Mouse (Mus musculus): ENCODE data around the gene Clcn1. TPM values are rescaled to one million over a fixed set of nuclear protein-coding genes. Genes with fewer than 3 reads are reported as not detected.

Gene Clcn1
- polyA plus RNA-seq, 1 experiment from 2014 or later: 0.59 TPM

- peak overlapping the region; percentile 73 for H3K4me3 ChIP-seq
- under 1% methylated on average over 21 of the region's 21 CpGs for WGBS
- H3K4me1 ChIP-seq: peaks cover 15% of the 10 kb centered on the region
- peak overlapping the region; percentile 93 for H3K27ac ChIP-seq
- H3K36me3 ChIP-seq: peaks cover 34% of the 10 kb centered on the region
- no peaks in the 10 kb centered on the region for H3K9me3 ChIP-seq
- peaks cover 6% of the 10 kb centered on the region; the same call in 1 of the 2 replicates for H3K27me3 ChIP-seq (ENCODE audit: insufficient read depth, poor library complexity, severe bottlenecking)
- DNase-seq (ENCODE audit: low spot score): no peak
These were observed 20.8 kb upstream of the Clcn1 start for GRCm38 (mm10) chr6:42265391-42266330.

- Histone ChIP-seq H3K4me3 (no peak overlapping the region), H3K36me3 (peaks cover 84% of the 10 kb centered on the region), H3K27ac (no peak overlapping the region), H3K4me1 (0 out of 2 replicates have a peak, but pooled peaks cover 9% of the 10 kb centered on the region), H3K9me3 (no peaks in the 10 kb centered on the region), H3K27me3 (ENCODE audit: insufficient read depth, poor library complexity, severe bottlenecking) (no peaks in the 10 kb centered on the region)
- DNase-seq (ENCODE audit: low spot score): no peak
These were observed 15.7 kb upstream of the Clcn1 start for GRCm38 (mm10) chr6:42270817-42271216.

DNA sequence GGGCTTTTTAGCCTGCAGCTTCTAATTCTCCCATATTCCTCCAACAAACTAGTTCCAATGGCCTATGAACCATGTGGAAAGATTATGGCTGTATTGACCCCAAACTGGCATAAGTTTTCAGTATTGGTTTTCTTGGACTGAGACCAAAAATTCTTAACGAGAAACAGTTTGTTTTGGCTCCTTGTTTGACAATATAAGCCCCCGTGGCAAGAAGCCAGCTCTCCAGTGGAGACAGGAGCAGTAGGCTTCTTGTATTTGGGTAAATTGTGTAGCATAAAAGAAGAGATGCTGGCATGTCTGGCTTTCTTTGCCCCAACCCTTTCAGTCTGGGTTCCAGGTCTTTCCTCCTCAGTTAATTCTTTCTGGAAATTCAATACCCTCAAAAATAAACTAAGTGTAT lies 10.3 kb upstream of the Clcn1 start:
- H3K4me3 ChIP-seq: no peak overlapping the region
- no peaks in the 10 kb centered on the region for H3K27me3 ChIP-seq (ENCODE audit: insufficient read depth, poor library complexity, severe bottlenecking)
- H3K4me1 ChIP-seq: no peaks in the 10 kb centered on the region
- no peak overlapping the region for H3K27ac ChIP-seq
- no peak for DNase-seq (ENCODE audit: low spot score)
- H3K9me3 ChIP-seq: no peaks in the 10 kb centered on the region
- 78% methylated on average over 2 of the region's 2 CpGs for whole genome bisulfite sequencing
- H3K36me3 ChIP-seq: peaks cover 95% of the 10 kb centered on the region

DNA sequence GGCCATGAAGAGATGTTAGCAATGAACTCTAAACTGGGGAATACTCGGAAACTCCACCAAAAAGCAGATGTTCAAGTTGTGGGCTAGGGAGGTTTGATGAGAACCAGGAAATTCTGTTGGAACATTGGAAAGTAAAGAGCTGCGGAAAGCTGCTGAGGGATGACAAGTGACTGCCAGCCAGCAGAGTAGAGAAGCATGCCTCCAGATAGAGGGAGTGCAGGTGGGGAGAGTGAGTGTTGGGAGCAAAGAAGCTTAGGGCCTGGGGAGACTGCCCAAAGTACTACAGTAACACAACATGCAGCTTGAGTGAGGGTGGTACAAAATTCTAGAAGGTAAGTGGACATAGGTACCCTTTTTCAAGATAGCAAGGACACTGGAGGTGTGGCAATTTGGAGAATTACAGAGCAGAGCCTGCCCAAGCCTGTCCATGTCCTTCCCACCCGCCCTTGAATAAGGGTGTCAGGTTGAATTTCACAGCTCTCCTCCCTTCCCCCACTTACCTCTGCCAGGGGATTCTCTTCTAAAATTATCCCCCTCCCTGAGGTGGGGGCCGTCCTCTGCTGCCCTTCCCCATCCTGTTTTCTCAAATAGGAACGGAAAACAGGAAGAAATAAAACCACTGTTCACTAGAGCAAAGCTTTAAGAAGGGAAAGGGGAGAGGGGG lies 3.5 kb upstream of the Clcn1 start:
- 47% methylated on average over 5 of the region's 5 CpGs for WGBS
- Histone ChIP-seq H3K36me3 (peaks cover 62% of the 10 kb centered on the region), H3K27me3 (ENCODE audit: insufficient read depth, poor library complexity, severe bottlenecking) (no peaks in the 10 kb centered on the region), H3K4me3 (no peak overlapping the region), H3K9me3 (no peaks in the 10 kb centered on the region), H3K27ac (peak overlapping the region; percentile 3; the same call in 1 of the 2 replicates), H3K4me1 (peaks cover 19% of the 10 kb centered on the region)
- DNase-seq (ENCODE audit: low spot score): no peak

DNA sequence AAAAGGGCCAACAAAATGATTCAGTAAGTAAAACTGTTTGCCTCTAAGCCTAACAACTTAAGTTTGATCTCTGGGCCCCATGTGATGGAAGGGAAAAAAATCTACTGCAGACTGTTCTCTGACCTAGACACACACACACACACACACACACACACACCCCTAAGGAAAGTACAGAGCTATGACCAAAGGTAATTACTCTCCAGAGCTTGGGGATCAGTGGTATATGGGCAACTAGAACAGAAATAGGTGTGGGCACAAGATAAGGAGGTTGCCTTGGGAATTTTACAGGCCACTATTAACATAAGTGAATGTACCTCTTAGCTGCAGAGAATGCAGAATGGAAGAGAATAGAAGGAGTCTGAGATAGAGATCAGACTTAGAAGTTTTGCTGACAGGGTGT lies 1.1 kb downstream of the Clcn1 start:
- Histone ChIP-seq H3K9me3 (no peaks in the 10 kb centered on the region), H3K27me3 (ENCODE audit: insufficient read depth, poor library complexity, severe bottlenecking) (no peaks in the 10 kb centered on the region), H3K36me3 (peaks cover 36% of the 10 kb centered on the region), H3K27ac (no peak overlapping the region), H3K4me1 (peaks cover 19% of the 10 kb centered on the region), H3K4me3 (no peak overlapping the region)
- DNase-seq (ENCODE audit: low spot score): no peak

DNA sequence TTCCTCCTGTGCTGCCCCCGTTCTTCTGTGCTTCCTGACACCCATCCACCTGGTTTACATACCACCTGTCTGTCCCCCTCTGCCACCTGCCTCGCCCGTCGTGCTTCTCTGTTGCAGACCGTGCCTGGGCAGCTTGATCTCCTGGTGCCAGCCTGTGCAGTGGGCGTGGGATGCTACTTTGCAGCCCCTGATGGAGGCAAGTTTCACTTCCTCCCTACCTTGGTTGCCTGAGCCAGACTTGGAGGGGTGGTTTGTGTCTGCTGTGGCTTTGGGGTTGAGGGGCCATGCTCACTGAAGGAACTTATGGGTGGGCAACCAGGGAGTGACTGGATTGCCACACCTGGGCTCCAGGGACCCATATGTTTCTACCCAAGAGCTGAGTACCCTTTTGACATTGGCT lies 6.8 kb downstream of the Clcn1 start:
- Histone ChIP-seq H3K27ac (no peak overlapping the region), H3K4me3 (no peak overlapping the region), H3K4me1 (no peaks in the 10 kb centered on the region), H3K36me3 (peaks cover 41% of the 10 kb centered on the region), H3K27me3 (ENCODE audit: insufficient read depth, poor library complexity, severe bottlenecking) (no peaks in the 10 kb centered on the region), H3K9me3 (no peaks in the 10 kb centered on the region)
- no peak for DNase-seq (ENCODE audit: low spot score)
- 88% methylated on average over 6 of the region's 6 CpGs for WGBS

- H3K4me1 ChIP-seq: no peaks in the 10 kb centered on the region
These were observed 9.1 kb downstream of the Clcn1 start for GRCm38 (mm10) chr6:42295549-42296094.

DNA sequence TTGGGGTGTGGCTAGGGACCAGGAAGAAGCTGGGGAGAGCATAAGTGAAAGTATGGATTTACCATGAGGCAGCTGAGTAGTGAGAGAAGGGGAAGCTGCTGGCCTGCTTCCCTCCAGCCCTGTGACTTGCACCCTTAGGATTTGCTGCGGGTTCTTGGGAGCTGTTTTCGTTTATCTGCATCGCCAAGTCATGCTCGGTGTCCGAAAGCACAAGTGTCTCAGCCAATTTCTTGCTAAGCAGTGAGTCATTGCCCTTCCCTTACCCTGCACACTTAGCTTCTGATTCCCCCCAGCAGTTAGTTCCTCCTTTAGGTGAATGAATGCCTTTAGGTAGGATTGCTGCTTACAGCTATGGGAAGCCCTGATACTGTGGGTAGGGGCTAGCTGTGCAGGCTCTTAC lies 12.9 kb downstream of the Clcn1 start:
- Histone ChIP-seq H3K9me3 (no peaks in the 10 kb centered on the region), H3K4me3 (no peak overlapping the region), H3K27me3 (ENCODE audit: insufficient read depth, poor library complexity, severe bottlenecking) (no peaks in the 10 kb centered on the region), H3K36me3 (peaks cover 20% of the 10 kb centered on the region), H3K4me1 (no peaks in the 10 kb centered on the region), H3K27ac (no peak overlapping the region)
- peak; percentile 66 for DNase-seq (ENCODE audit: low spot score)
- WGBS: 74% methylated on average over 5 of the region's 5 CpGs

More at GRCm38 (mm10) chr6:42295549-42296094, 9.1 kb downstream of the Clcn1 start:
- H3K27ac ChIP-seq: no peak overlapping the region
- peaks cover 47% of the 10 kb centered on the region for H3K36me3 ChIP-seq
- DNase-seq (ENCODE audit: low spot score): no peak
- 76% methylated on average over 3 of the region's 3 CpGs for WGBS
- no peaks in the 10 kb centered on the region for H3K9me3 ChIP-seq
- no peak overlapping the region for H3K4me3 ChIP-seq
- H3K27me3 ChIP-seq (ENCODE audit: insufficient read depth, poor library complexity, severe bottlenecking): no peaks in the 10 kb centered on the region

GRCm38 (mm10) chr6:42309816-42310378 lies 23.4 kb downstream of the Clcn1 start:
- peak; percentile 72 for DNase-seq (ENCODE audit: low spot score)
- Histone ChIP-seq H3K4me1 (no peaks in the 10 kb centered on the region), H3K27ac (no peak overlapping the region), H3K36me3 (peaks cover 42% of the 10 kb centered on the region), H3K9me3 (no peaks in the 10 kb centered on the region), H3K27me3 (ENCODE audit: insufficient read depth, poor library complexity, severe bottlenecking) (no peaks in the 10 kb centered on the region), H3K4me3 (no peak overlapping the region)
- WGBS: 42% methylated on average over 8 of the region's 8 CpGs

DNA sequence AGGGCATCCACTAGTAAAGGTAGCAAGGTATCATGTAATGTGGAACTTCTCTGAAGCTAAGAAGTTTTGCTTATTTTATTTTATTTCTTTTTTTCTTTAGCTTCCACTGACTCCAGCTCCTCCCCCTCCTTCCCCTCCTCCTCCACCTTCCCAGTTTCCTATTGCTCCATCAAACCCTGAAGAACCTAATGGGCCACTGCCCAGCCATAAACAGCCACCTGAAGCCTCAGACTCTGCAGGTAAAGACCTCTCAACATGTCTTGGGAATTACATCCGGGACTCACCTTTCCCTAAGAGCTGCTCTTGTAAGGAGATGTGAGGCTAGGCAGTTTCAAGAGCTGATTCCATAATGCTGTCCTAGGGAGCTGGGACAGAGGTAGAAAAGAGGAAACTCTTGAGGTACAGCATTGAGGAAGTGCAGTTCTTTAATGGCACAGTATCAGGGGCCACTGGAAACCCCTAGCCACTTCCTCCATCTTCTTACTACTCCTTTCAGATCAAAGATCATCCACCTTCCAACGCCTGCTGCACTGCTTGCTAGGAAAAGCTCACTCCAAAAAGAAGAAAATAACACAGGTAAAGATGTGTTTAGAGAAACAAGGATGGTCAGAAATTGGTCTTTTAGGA lies 24.1 kb downstream of the Clcn1 start:
- Histone ChIP-seq H3K36me3 (peaks cover 42% of the 10 kb centered on the region), H3K9me3 (no peaks in the 10 kb centered on the region), H3K4me3 (no peak overlapping the region), H3K4me1 (no peaks in the 10 kb centered on the region), H3K27ac (no peak overlapping the region), H3K27me3 (ENCODE audit: insufficient read depth, poor library complexity, severe bottlenecking) (no peaks in the 10 kb centered on the region)
- peak; percentile 9 for DNase-seq (ENCODE audit: low spot score)
- 87% methylated on average over 2 of the region's 2 CpGs for WGBS

GRCm38 (mm10) chr6:42318293-42318692 lies 31.8 kb downstream of the Clcn1 start:
- peaks cover 36% of the 10 kb centered on the region for H3K27me3 ChIP-seq (ENCODE audit: insufficient read depth, poor library complexity, severe bottlenecking)
- H3K36me3 ChIP-seq: peaks cover 13% of the 10 kb centered on the region; the same call in 1 of the 2 replicates
- no peak overlapping the region for H3K4me3 ChIP-seq
- WGBS: 73% methylated on average over 4 of the region's 4 CpGs
- H3K4me1 ChIP-seq: peaks cover under 1% of the 10 kb centered on the region; the same call in 1 of the 2 replicates
- no peak overlapping the region for H3K27ac ChIP-seq
- H3K9me3 ChIP-seq: no peaks in the 10 kb centered on the region
- no peak for DNase-seq (ENCODE audit: low spot score)

DNA sequence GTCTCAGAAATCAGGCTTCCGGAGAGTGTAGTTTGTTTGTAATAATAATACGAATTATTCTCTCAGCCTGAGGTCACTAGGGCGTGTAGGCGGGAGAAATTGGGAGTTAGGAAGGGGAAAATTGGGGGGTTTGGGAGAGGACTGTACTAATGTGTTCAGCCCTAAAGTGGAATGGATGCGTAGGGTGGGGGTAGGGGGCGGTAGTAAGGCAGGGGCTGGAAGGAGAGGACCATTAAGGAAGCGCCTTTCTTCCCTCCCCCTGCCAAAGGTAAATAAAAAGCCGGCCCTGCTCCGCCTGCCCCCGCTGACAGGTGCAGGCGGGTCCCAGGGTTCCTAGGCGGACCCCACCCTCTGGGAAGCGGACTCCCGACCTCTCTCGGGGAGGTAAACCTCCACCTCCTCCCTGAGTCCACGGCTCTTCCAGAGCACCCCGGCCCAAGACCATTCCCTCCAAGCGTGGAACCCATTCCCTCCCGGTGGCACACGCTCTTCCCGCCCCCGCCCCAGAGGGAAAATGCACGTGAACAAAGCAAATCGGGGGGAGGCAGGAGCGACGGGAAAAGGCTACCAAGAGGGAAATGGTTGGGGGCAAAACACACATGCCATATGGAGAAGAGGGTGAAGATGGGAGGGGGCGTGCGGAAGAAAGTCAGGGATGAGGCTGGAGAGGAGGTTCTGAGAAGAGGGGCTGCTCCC lies 37.0 kb downstream of the Clcn1 start:
- no peaks in the 10 kb centered on the region for H3K9me3 ChIP-seq
- DNase-seq (ENCODE audit: low spot score): no peak
- H3K27ac ChIP-seq: no peak overlapping the region
- peaks cover 52% of the 10 kb centered on the region for H3K27me3 ChIP-seq (ENCODE audit: insufficient read depth, poor library complexity, severe bottlenecking)
- no peaks in the 10 kb centered on the region for H3K36me3 ChIP-seq
- peak overlapping the region; percentile 74 for H3K4me3 ChIP-seq
- under 1% methylated on average over 28 of the region's 28 CpGs for WGBS
- peaks cover 21% of the 10 kb centered on the region for H3K4me1 ChIP-seq
